ENCODE assay signal across 10 mouse cellular contexts in genomic region chr16:25952005-25952404, GRCm38 (mm10).
DNase-seq lines count a peak whose midpoint lies in the region; ATAC-seq and TF ChIP-seq lines count a peak whose summit lies in the region.
"Had no signal": no experiment of that assay in that cellular context is flagged by ENCODE, and none has a peak within 500 bp of the region (broad histone marks: within the 10 kb centered on the region; RNA-seq: fewer than 3 reads in every experiment).

No protein-coding gene starts in this region.

- no peak overlapping the region for H3K4me3 ChIP-seq in cerebellum, adult 2 months (replicated peaks; ENCODE audit: insufficient read depth, low read depth, low read length)
- no peak overlapping the region for H3K4me3 ChIP-seq in hindbrain, postnatal 0 days (ENCODE audit: low read length)
- no peak overlapping the region for H3K4me3 ChIP-seq in hindbrain, embryonic 12.5 days
- no peak overlapping the region for H3K4me3 ChIP-seq in midbrain, embryonic 14.5 days (replicated peaks; ENCODE audit: low read depth, low read length)
- H3K4me3 ChIP-seq in midbrain, embryonic 11.5 days (ENCODE audit: low read depth, low read length), result no peak overlapping the region
- H3K4me3 ChIP-seq in hindbrain, embryonic 11.5 days (ENCODE audit: low read depth, low read length), result no peak overlapping the region
- H3K4me3 ChIP-seq: forebrain, embryonic 15.5 days; hindbrain, embryonic 15.5 days had no signal

- no peaks in the 10 kb centered on the region for H3K27me3 ChIP-seq in cerebellum, adult 2 months (ENCODE audit: control insufficient read depth, insufficient read depth, low read length)
- no peaks in the 10 kb centered on the region for H3K27me3 ChIP-seq in hindbrain, postnatal 0 days (ENCODE audit: insufficient read depth, low read length)
- H3K27me3 ChIP-seq in hindbrain, embryonic 12.5 days, result no peaks in the 10 kb centered on the region
- H3K27me3 ChIP-seq in midbrain, embryonic 14.5 days (ENCODE audit: control insufficient read depth, insufficient read depth, low read length), result no peaks in the 10 kb centered on the region
- no peaks in the 10 kb centered on the region for H3K27me3 ChIP-seq in midbrain, embryonic 11.5 days (ENCODE audit: control insufficient read depth, insufficient read depth, low read length)
- H3K27me3 ChIP-seq in hindbrain, embryonic 11.5 days (ENCODE audit: control insufficient read depth, insufficient read depth, low read length), result no peaks in the 10 kb centered on the region
- H3K27me3 ChIP-seq: forebrain, embryonic 15.5 days; hindbrain, embryonic 15.5 days had no signal

- H3K36me3 ChIP-seq in hindbrain, postnatal 0 days (ENCODE audit: insufficient read depth, low read length), result no peaks in the 10 kb centered on the region
- H3K36me3 ChIP-seq in hindbrain, embryonic 12.5 days, result no peaks in the 10 kb centered on the region
- no peaks in the 10 kb centered on the region for H3K36me3 ChIP-seq in midbrain, embryonic 14.5 days (ENCODE audit: control insufficient read depth, insufficient read depth, low read length)
- H3K36me3 ChIP-seq in midbrain, embryonic 11.5 days (ENCODE audit: control insufficient read depth, insufficient read depth, low read length), result no peaks in the 10 kb centered on the region
- H3K36me3 ChIP-seq in hindbrain, embryonic 11.5 days (ENCODE audit: control insufficient read depth, insufficient read depth, low read length), result no peaks in the 10 kb centered on the region
- H3K36me3 ChIP-seq: forebrain, embryonic 15.5 days; hindbrain, embryonic 15.5 days had no signal

- peak; percentile 39 to 52 for DNase-seq in cerebellum, postnatal 14 days
- DNase-seq in cerebellum, adult 2 months, result no peak
- peak; percentile 61 for DNase-seq in hindbrain, postnatal 0 days (ENCODE audit: low spot score)
- DNase-seq in midbrain, embryonic 14.5 days, result peak; percentile 28
- DNase-seq in midbrain, embryonic 11.5 days (ENCODE audit: low spot score, missing footprints), result no peak
- DNase-seq in lung, postnatal 36 days, result peak; percentile 42
- DNase-seq in hindbrain, embryonic 11.5 days (ENCODE audit: low spot score), result no peak

- ATAC-seq in hindbrain, postnatal 0 days, result no peak
- ATAC-seq in hindbrain, embryonic 12.5 days (ENCODE audit: low FRiP score), result no peak
- ATAC-seq in midbrain, embryonic 14.5 days (ENCODE audit: low FRiP score, low TSS enrichment), result no peak
- no peak for ATAC-seq in midbrain, embryonic 11.5 days (ENCODE audit: low FRiP score)
- no peak for ATAC-seq in hindbrain, embryonic 11.5 days (ENCODE audit: low FRiP score)
- ATAC-seq: forebrain, embryonic 15.5 days had no signal

- H3K4me1 ChIP-seq in cerebellum, adult 2 months (ENCODE audit: control insufficient read depth, insufficient read depth, low read length), result no peaks in the 10 kb centered on the region
- H3K4me1 ChIP-seq in hindbrain, postnatal 0 days (ENCODE audit: insufficient read depth, low read length), result no peaks in the 10 kb centered on the region
- H3K4me1 ChIP-seq in hindbrain, embryonic 12.5 days, result no peaks in the 10 kb centered on the region
- H3K4me1 ChIP-seq in midbrain, embryonic 14.5 days (ENCODE audit: control insufficient read depth, insufficient read depth, low read length), result no peaks in the 10 kb centered on the region
- no peaks in the 10 kb centered on the region for H3K4me1 ChIP-seq in midbrain, embryonic 11.5 days (ENCODE audit: control insufficient read depth, insufficient read depth, low read length)
- H3K4me1 ChIP-seq in hindbrain, embryonic 11.5 days (replicated peaks; ENCODE audit: control insufficient read depth, insufficient read depth, low read length), result no peaks in the 10 kb centered on the region
- H3K4me1 ChIP-seq: forebrain, embryonic 15.5 days; hindbrain, embryonic 15.5 days had no signal

- 47% methylated on average over 2 of the region's 2 CpGs for WGBS in cerebellum, adult 2 months
- WGBS in hindbrain, postnatal 0 days, result 55% methylated on average over 2 of the region's 2 CpGs
- 59% methylated on average over 2 of the region's 2 CpGs for WGBS in hindbrain, embryonic 12.5 days
- WGBS in midbrain, embryonic 14.5 days, result 70% methylated on average over 2 of the region's 2 CpGs
- WGBS in midbrain, embryonic 11.5 days, result 68% methylated on average over 2 of the region's 2 CpGs
- WGBS in hindbrain, embryonic 11.5 days, result 68% methylated on average over 2 of the region's 2 CpGs

- no peak overlapping the region for H3K4me2 ChIP-seq in hindbrain, postnatal 0 days (ENCODE audit: low read depth, low read length)
- H3K4me2 ChIP-seq in hindbrain, embryonic 12.5 days (replicated peaks), result no peak overlapping the region
- no peak overlapping the region for H3K4me2 ChIP-seq in midbrain, embryonic 14.5 days (ENCODE audit: low read length)
- H3K4me2 ChIP-seq in midbrain, embryonic 11.5 days, result no peak overlapping the region
- no peak overlapping the region for H3K4me2 ChIP-seq in hindbrain, embryonic 11.5 days (replicated peaks; ENCODE audit: low read depth, low read length)
- H3K4me2 ChIP-seq: forebrain, embryonic 15.5 days; hindbrain, embryonic 15.5 days had no signal

- no peaks in the 10 kb centered on the region for H3K9me3 ChIP-seq in hindbrain, postnatal 0 days (ENCODE audit: low read length)
- H3K9me3 ChIP-seq in hindbrain, embryonic 12.5 days (replicated peaks), result no peaks in the 10 kb centered on the region
- no peaks in the 10 kb centered on the region for H3K9me3 ChIP-seq in midbrain, embryonic 14.5 days (ENCODE audit: control insufficient read depth, low read length)
- no peaks in the 10 kb centered on the region for H3K9me3 ChIP-seq in midbrain, embryonic 11.5 days (ENCODE audit: control insufficient read depth, low read length)
- H3K9me3 ChIP-seq in hindbrain, embryonic 11.5 days (ENCODE audit: control insufficient read depth, low read length), result no peaks in the 10 kb centered on the region
- H3K9me3 ChIP-seq: forebrain, embryonic 15.5 days; hindbrain, embryonic 15.5 days had no signal

- H3K9ac ChIP-seq in hindbrain, postnatal 0 days (replicated peaks; ENCODE audit: low read length), result no peak overlapping the region
- no peak overlapping the region for H3K9ac ChIP-seq in hindbrain, embryonic 12.5 days
- no peak overlapping the region for H3K9ac ChIP-seq in midbrain, embryonic 14.5 days (replicated peaks; ENCODE audit: low read length)
- H3K9ac ChIP-seq in midbrain, embryonic 11.5 days (ENCODE audit: low read length), result no peak overlapping the region
- no peak overlapping the region for H3K9ac ChIP-seq in hindbrain, embryonic 11.5 days (ENCODE audit: low read depth, low read length)
- H3K9ac ChIP-seq: forebrain, embryonic 15.5 days; hindbrain, embryonic 15.5 days had no signal

- no peak for TF ChIP-seq CTCF in cerebellum, adult 2 months (IDR thresholded peaks at IDR 0.05; ENCODE audit: borderline replicate concordance, insufficient read depth, low read depth, low read length)
- peak; percentile 67 for TF ChIP-seq CTCF in hindbrain, postnatal 0 days (IDR thresholded peaks at IDR 0.05; ENCODE audit: low read depth)

- TF ChIP-seq POLR2A in cerebellum, adult 2 months (IDR thresholded peaks at IDR 0.05; ENCODE audit: borderline replicate concordance, insufficient read depth, low read length), result no peak

- no peak overlapping the region for H3K27ac ChIP-seq in cerebellum, adult 2 months (ENCODE audit: insufficient read depth, low read length)
- H3K27ac ChIP-seq in hindbrain, postnatal 0 days, result no peak overlapping the region
- no peak overlapping the region for H3K27ac ChIP-seq in hindbrain, embryonic 12.5 days
- H3K27ac ChIP-seq in midbrain, embryonic 14.5 days (replicated peaks; ENCODE audit: low read depth, low read length), result no peak overlapping the region
- H3K27ac ChIP-seq in midbrain, embryonic 11.5 days (ENCODE audit: low read depth, low read length), result no peak overlapping the region
- no peak overlapping the region for H3K27ac ChIP-seq in hindbrain, embryonic 11.5 days (ENCODE audit: low read depth, low read length)
- H3K27ac ChIP-seq: forebrain, embryonic 15.5 days; hindbrain, embryonic 15.5 days had no signal

Comparison
In these comparisons a context has a peak if more than half of its experiments do, and no peak if none do; other contexts are left out.
1. DNase-seq: peak in cerebellum, postnatal 14 days (2 of 2), hindbrain, postnatal 0 days (single experiment), midbrain, embryonic 14.5 days (single experiment) and lung, postnatal 36 days (single experiment); none in cerebellum, adult 2 months (0 of 2), midbrain, embryonic 11.5 days (single experiment) and hindbrain, embryonic 11.5 days (single experiment).